12 mouse cellular contexts compared by ENCODE assay signal in genomic region chr17:27871851-27872250, GRCm38 (mm10). TPM values are rescaled to one million over a fixed set of nuclear protein-coding genes. Genes with fewer than 3 reads are reported as not detected.
DNase-seq lines count a peak whose midpoint lies in the region; ATAC-seq lines count a peak whose summit lies in the region.
"Had no signal": no experiment of that assay in that cellular context is flagged by ENCODE, and none has a peak within 500 bp of the region (broad histone marks: within the 10 kb centered on the region; RNA-seq: fewer than 3 reads in every experiment).

No protein-coding gene starts in this region.

- ATAC-seq in erythroblast, adult 5-6 weeks (replicated peaks; ENCODE audit: low FRiP score, poor library complexity, severe bottlenecking) = no peak
- ATAC-seq: liver, embryonic 12.5 days had no signal

- intact Hi-C loops in left cerebral cortex, postnatal 4 days (cut with DNase I) = no loop called here
- intact Hi-C loops in left cerebral cortex, postnatal 14 days (cut with DNase I) = no loop called here

- peak; percentile 18 for DNase-seq in left cerebral cortex, adult 11 months (ENCODE audit: low spot score)
- DNase-seq in left cerebral cortex, postnatal 4 days = no peak
- peak; percentile 55 for DNase-seq in cerebellum, adult 11 months
- DNase-seq in frontal cortex, postnatal 36 days (ENCODE audit: low spot score in 2 of 2) = peak; percentile 30 to 60
- DNase-seq in left cerebral cortex, postnatal 14 days (ENCODE audit: low spot score in 2 of 2) = peak; percentile 31 to 55
- DNase-seq in kidney, postnatal 10 days = no peak
- DNase-seq in c-Kit-positive CD71-positive TER-119-positive erythroid progenitor cells, embryonic 14.5 days (ENCODE audit: low spot score) = no peak
- DNase-seq: heart, adult 2 months; heart, postnatal 14 days; lung, postnatal 14 days had no signal

RNA-seq across cellular contexts. Expression of gene Uhrf1bp1, which starts 15.6 kb away (rescaled TPM):
- total RNA-seq in left cerebral cortex, postnatal 4 days (2021) = 10 to 100 TPM; 25.6 to 29.4 TPM
- 10 to 100 TPM; 18.7 to 20.5 TPM for total RNA-seq in left cerebral cortex, postnatal 14 days (2021)
- 3.3 and 4.4 TPM in 2 replicates for total RNA-seq in erythroblast, adult 5-6 weeks (2015; ENCODE audit: low replicate concordance)
- 4.3 and 5.4 TPM in 2 replicates for total RNA-seq in erythroblast, adult 5-6 weeks (2017; ENCODE audit: low replicate concordance)

RNA-seq across cellular contexts. Expression of gene Snrpc, which starts 33.9 kb away (rescaled TPM):
- total RNA-seq in left cerebral cortex, postnatal 4 days (2021) = 100 to 1,000 TPM in 1 of 2 experiments, 10 to 100 TPM in 1; 97.7 to 108 TPM
- total RNA-seq in left cerebral cortex, postnatal 14 days (2021) = 10 to 100 TPM; 66.0 to 71.1 TPM
- 20.6 and 60.0 TPM in 2 replicates for total RNA-seq in erythroblast, adult 5-6 weeks (2015; ENCODE audit: low replicate concordance)
- total RNA-seq in erythroblast, adult 5-6 weeks (2017; ENCODE audit: low replicate concordance) = 43.8 and 51.5 TPM in 2 replicates

RNA-seq across cellular contexts. Expression of gene Anks1, which starts 37.3 kb away (rescaled TPM):
- 10 to 100 TPM; 45.5 to 46.5 TPM for total RNA-seq in left cerebral cortex, postnatal 4 days (2021)
- total RNA-seq in left cerebral cortex, postnatal 14 days (2021) = 10 to 100 TPM; 33.4 to 40.6 TPM
- total RNA-seq in erythroblast, adult 5-6 weeks (2015; ENCODE audit: low replicate concordance) = 6.1 and 6.7 TPM in 2 replicates
- 6.1 and 8.5 TPM in 2 replicates for total RNA-seq in erythroblast, adult 5-6 weeks (2017; ENCODE audit: low replicate concordance)

RNA-seq across cellular contexts. Expression of gene Taf11, which starts 37.8 kb away (rescaled TPM):
- total RNA-seq in left cerebral cortex, postnatal 4 days (2021) = 10 to 100 TPM; 32.4 to 32.7 TPM
- 10 to 100 TPM; 37.9 to 46.5 TPM for total RNA-seq in left cerebral cortex, postnatal 14 days (2021)
- total RNA-seq in erythroblast, adult 5-6 weeks (2015; ENCODE audit: low replicate concordance) = 5.2 and 9.8 TPM in 2 replicates
- 5.4 and 8.5 TPM in 2 replicates for total RNA-seq in erythroblast, adult 5-6 weeks (2017; ENCODE audit: low replicate concordance)

RNA-seq across cellular contexts. Expression of gene D17Wsu92e, which starts 51.4 kb away (rescaled TPM):
- 10 to 100 TPM; 90.2 to 90.3 TPM for total RNA-seq in left cerebral cortex, postnatal 4 days (2021)
- 100 to 1,000 TPM; 136 to 137 TPM for total RNA-seq in left cerebral cortex, postnatal 14 days (2021)
- total RNA-seq in erythroblast, adult 5-6 weeks (2015; ENCODE audit: low replicate concordance) = 63.8 and 80.7 TPM in 2 replicates
- total RNA-seq in erythroblast, adult 5-6 weeks (2017; ENCODE audit: low replicate concordance) = 193 and 216 TPM in 2 replicates

Comparison
In these comparisons a context has a peak if more than half of its experiments do, and no peak if none do; other contexts are left out.
1. DNase-seq: peak in left cerebral cortex, adult 11 months (single experiment), cerebellum, adult 11 months (single experiment), frontal cortex, postnatal 36 days (2 of 2) and left cerebral cortex, postnatal 14 days (2 of 2); none in left cerebral cortex, postnatal 4 days (single experiment), kidney, postnatal 10 days (single experiment) and c-Kit-positive CD71-positive TER-119-positive erythroid progenitor cells, embryonic 14.5 days (single experiment).